Mouse (Mus musculus) ES-E14 (cell line): ENCODE measurements around the gene Zfp383. TPM values are rescaled to one million over a fixed set of nuclear protein-coding genes. Genes with fewer than 3 reads are reported as not detected.

Experiments
- DNase-seq: peaks from one replicate; pipeline ENCODE4 v3.0.0-alpha.2; 2013; ENCODE audit warnings: low read depth, low spot score
- H3K27ac ChIP-seq: 2 replicates; pipeline ENCODE4 v1.5.1; 2012; ENCODE audit warnings: low read depth, mild to moderate bottlenecking, low read length, moderate library complexity, mixed read lengths; ENCODE audit not compliant: poor library complexity, insufficient read depth, severe bottlenecking
- H3K36me3 ChIP-seq: 2 replicates; pipeline ENCODE4 v1.6.1; 2012; ENCODE audit warnings: mild to moderate bottlenecking, low read length, moderate library complexity, mixed read lengths; ENCODE audit not compliant: control insufficient read depth, poor library complexity, insufficient read depth, severe bottlenecking
- H3K4me1 ChIP-seq, 2 experiments: fragments of 150-350 bp in 1 of 2; sonication (generic) in 1 of 2; 2 replicates each; pipeline ENCODE4 v1.6.1; 2012; ENCODE audit warnings: low read length in 2 of 2, mild to moderate bottlenecking in 1 of 2, mixed read lengths in 1 of 2; ENCODE audit not compliant: control insufficient read depth in 2 of 2, insufficient read depth in 2 of 2, poor library complexity in 1 of 2
- H3K4me3 ChIP-seq, 2 experiments: fragments of 150-350 bp in 1 of 2; sonication (generic) in 1 of 2; 2 replicates each; pipeline ENCODE4 v1.5.1; 2012; ENCODE audit warnings: low read length in 2 of 2, low read depth in 1 of 2, mild to moderate bottlenecking in 1 of 2, mixed read lengths in 1 of 2; ENCODE audit not compliant: insufficient read depth in 1 of 2, poor library complexity in 1 of 2, severe bottlenecking in 1 of 2
- H3K9ac ChIP-seq: 2 replicates; pipeline ENCODE4 v1.6.1; 2012; ENCODE audit warnings: low read depth, mild to moderate bottlenecking, low read length, mixed read lengths; ENCODE audit not compliant: poor library complexity, insufficient read depth, severe bottlenecking
- H3K9me3 ChIP-seq: fragments of 150-350 bp; sonication (generic); 2 replicates; pipeline ENCODE4 v1.6.1; 2012; ENCODE audit warnings: low read depth, mild to moderate bottlenecking, low read length; ENCODE audit not compliant: control insufficient read depth, insufficient read depth
- CHD2 ChIP-seq: IDR thresholded peaks from 2 replicates; pipeline ENCODE4 v1.6.1; 2014; ENCODE audit warnings: mild to moderate bottlenecking, low read depth, low read length, inconsistent platforms
- HCFC1 ChIP-seq: IDR thresholded peaks from 2 replicates; pipeline ENCODE4 v1.6.1; 2012; ENCODE audit warnings: low read length, inconsistent platforms, borderline replicate concordance; ENCODE audit not compliant: insufficient read depth
- MAFK ChIP-seq: IDR thresholded peaks from 2 replicates; pipeline ENCODE4 v1.6.1; 2014; ENCODE audit warnings: mild to moderate bottlenecking, low read depth, low read length, inconsistent platforms; ENCODE audit not compliant: insufficient read depth
- ZC3H11A ChIP-seq: IDR thresholded peaks from 2 replicates; pipeline ENCODE4 v1.6.1; 2012; ENCODE audit warnings: low read depth, mild to moderate bottlenecking, inconsistent platforms, low read length, borderline replicate concordance
- ZNF384 ChIP-seq: IDR thresholded peaks from 2 replicates; pipeline ENCODE4 v1.6.1; 2012; ENCODE audit warnings: low read depth, low read length, inconsistent platforms
- in situ Hi-C, 2 experiments: fragments of 600-800 bp; cut with MboI; formaldehyde crosslinking; loops; one replicate each; pipeline ENCODE4 v1.15.1; 2025; ENCODE audit warnings: low sequenced_read_pairs in 2 of 2, inconsistent platforms in 1 of 2; ENCODE audit not compliant: unreplicated experiment in 2 of 2
- total RNA-seq: library from RNA; depleted of rRNA; stranded (reverse); fragments of 300-350 nt; gene quantifications from 2 replicates; pipeline ENCODE4 v1.2.3, GENCODE M21; 2012

Zfp383 gene
- total RNA-seq, 1 experiment: 5.4 TPM

- TF ChIP-seq ZNF384 (no peak), ZC3H11A (no peak), MAFK (no peak), HCFC1 (no peak), CHD2 (no peak)
- no peaks in the 10 kb centered on the region for H3K9me3 ChIP-seq
- H3K9ac ChIP-seq: peak overlapping the region; percentile 39; the same call in 1 of the 2 replicates
- DNase-seq: no peak
- peak overlapping the region; percentile 59; the same call in 1 of the 2 replicates for H3K27ac ChIP-seq
- H3K4me1 ChIP-seq: peaks cover 4% of the 10 kb centered on the region in 2 experiments; a peak in 2 of 4 replicates
- in situ Hi-C loops: no loop called here
- H3K36me3 ChIP-seq: peaks cover 4% of the 10 kb centered on the region
- H3K4me3 ChIP-seq: peak overlapping the region; percentile 3 to 34; a peak in 3 of 4 replicates
Observed at GRCm38 (mm10) chr7:29904101-29904500, 3.9 kb upstream of the Zfp383 start.

DNA sequence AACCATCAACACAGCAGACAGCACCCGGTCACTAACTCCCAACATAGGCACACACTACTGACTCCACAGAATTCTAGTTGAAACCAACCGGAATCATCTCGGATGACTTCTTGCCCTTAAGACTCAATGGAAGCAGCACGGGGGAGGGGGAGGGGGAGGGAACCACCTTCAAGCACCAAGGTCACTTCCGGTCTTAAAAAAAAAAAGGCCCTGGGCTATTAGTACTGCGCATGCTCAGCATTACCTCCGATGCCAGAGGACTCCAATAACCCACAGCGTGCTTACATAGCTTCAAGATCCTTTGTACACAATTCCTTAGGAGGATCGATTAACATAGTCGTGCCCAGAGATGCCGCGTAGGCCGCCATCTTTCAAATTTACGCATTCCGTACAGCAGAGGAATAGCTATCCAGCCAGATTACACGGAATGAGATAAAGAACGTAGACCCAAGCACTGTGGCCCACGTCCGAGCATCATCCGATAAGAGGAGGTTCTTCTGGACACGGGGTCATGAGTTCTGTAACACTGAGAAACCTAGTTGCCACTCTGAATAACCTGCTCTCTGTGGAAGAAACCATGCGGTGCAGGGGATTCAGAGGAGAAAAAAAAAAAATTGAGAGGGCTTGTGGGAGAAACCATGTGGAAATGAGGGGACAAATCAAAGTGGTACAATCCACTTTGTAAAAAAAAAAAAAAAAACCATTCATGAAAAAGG is 1.9 kb upstream of the Zfp383 start, which contains the start of gene Zfp27:
Gene Zfp27 (minus strand): TSS at position 607 of the 716 bp plus-strand sequence.
- Histone ChIP-seq H3K9me3 (no peaks in the 10 kb centered on the region), H3K36me3 (peaks cover 2% of the 10 kb centered on the region), H3K4me1 (peaks cover 10 to 17% of the 10 kb centered on the region in 2 experiments), H3K4me3 (peak within 1 kb of the TSS; percentile 73 to 82), H3K9ac (peak within 1 kb of the TSS; percentile 81), H3K27ac (peak within 1 kb of the TSS; percentile 86)
- in situ Hi-C loops: no loop called here
- peak; percentile 84 for DNase-seq
- TF ChIP-seq ZNF384 (peak; percentile 98), ZC3H11A (no peak), HCFC1 (peak; percentile 28; the same call in 1 of the 2 replicates)

DNA sequence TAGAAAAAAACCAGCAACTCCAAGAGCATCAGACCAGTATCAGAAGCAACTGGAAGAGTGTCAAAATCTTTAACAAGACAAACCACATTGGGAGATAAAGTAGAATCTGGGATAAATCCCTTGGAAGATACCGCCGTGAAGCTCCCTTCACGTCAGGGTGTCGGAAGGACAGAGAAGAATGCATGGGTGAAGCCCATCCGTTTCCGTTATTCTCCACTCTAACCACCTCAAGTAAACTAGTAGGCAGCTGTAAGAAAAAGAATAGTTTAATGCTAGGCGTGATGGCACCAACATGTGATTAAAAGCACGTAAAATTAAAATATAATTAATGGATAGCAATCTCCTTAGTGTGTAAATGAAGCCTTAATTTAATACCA is 1.4 kb upstream of the Zfp383 start:
- Histone ChIP-seq H3K9me3 (no peaks in the 10 kb centered on the region), H3K27ac (peak overlapping the region; percentile 86; the same call in 1 of the 2 replicates), H3K9ac (peak overlapping the region; percentile 67; the same call in 1 of the 2 replicates), H3K36me3 (peaks cover 1% of the 10 kb centered on the region), H3K4me3 (peak overlapping the region; percentile 63 to 73), H3K4me1 (peaks cover 10 to 17% of the 10 kb centered on the region in 2 experiments)
- DNase-seq: no peak
- no peak for TF ChIP-seq HCFC1
- 0 out of 2 replicates have a peak, but pooled peaks have one; percentile 3 for TF ChIP-seq MAFK
- no peak for TF ChIP-seq ZC3H11A
- in situ Hi-C loops: no loop called here

DNA sequence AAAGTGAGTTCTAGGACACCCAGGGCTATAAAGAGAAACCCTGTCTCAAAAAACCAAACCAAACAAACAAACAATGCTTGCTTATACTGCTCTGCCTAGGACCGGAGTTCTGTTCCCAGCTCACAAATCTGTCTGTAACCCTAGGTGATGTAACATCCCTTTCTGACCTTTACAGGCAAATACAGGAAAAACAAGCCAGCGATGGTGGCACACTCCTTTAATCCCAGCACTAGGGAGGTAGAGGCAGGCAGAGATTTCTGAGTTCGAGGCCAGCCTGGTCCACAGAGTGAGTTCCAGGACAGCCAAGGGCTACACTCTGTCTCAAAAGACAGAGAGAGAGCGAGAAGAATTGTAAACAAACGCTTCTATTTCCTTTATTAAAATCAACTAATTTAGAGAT is 817 bp upstream of the Zfp383 start:
- no peaks in the 10 kb centered on the region for H3K9me3 ChIP-seq

More for the DNA sequence above, 817 bp upstream of the Zfp383 start:
- DNase-seq: no peak
- no peak for TF ChIP-seq MAFK
- TF ChIP-seq ZNF384: no peak
- no peak for TF ChIP-seq ZC3H11A
- no peak for TF ChIP-seq HCFC1
- TF ChIP-seq CHD2: no peak
- H3K36me3 ChIP-seq: no peaks in the 10 kb centered on the region
- in situ Hi-C loops: no loop called here
- peak overlapping the region; percentile 86; the same call in 1 of the 2 replicates for H3K27ac ChIP-seq
- no peak overlapping the region for H3K4me3 ChIP-seq
- no peak overlapping the region for H3K9ac ChIP-seq
- H3K4me1 ChIP-seq: peaks cover 13 to 17% of the 10 kb centered on the region in 2 experiments
